8 mouse cellular contexts compared by ENCODE assay signal in genomic region chr2:61656421-61657411, GRCm38 (mm10). TPM values are rescaled to one million over a fixed set of nuclear protein-coding genes. Genes with fewer than 3 reads are reported as not detected.
DNase-seq lines count a peak whose midpoint lies in the region; ATAC-seq and TF ChIP-seq lines count a peak whose summit lies in the region.

No protein-coding gene starts in this region.

- H3K9ac ChIP-seq in forebrain, embryonic 13.5 days = peak overlapping the region; percentile 85
- H3K9ac ChIP-seq in liver, embryonic 16.5 days (ENCODE audit: low read depth, low read length) = peak overlapping the region; percentile 41; the same call in 1 of the 2 replicates
- peak overlapping the region; percentile 77 for H3K9ac ChIP-seq in neural tube, embryonic 15.5 days (replicated peaks)

- no peaks in the 10 kb centered on the region for H3K36me3 ChIP-seq in forebrain, embryonic 13.5 days (ENCODE audit: poor library complexity, severe bottlenecking)
- no peaks in the 10 kb centered on the region for H3K36me3 ChIP-seq in liver, embryonic 16.5 days (ENCODE audit: control insufficient read depth, insufficient read depth)
- no peaks in the 10 kb centered on the region for H3K36me3 ChIP-seq in neural tube, embryonic 15.5 days
- H3K36me3 ChIP-seq in thymus, adult 2 months (ENCODE audit: control insufficient read depth, insufficient read depth, low read length) = peaks cover 11% of the 10 kb centered on the region

- TF ChIP-seq CTCF in thymus, adult 2 months (IDR thresholded peaks at IDR 0.05; ENCODE audit: borderline replicate concordance, control insufficient read depth, extremely low read depth, insufficient read depth, low read length, poor library complexity) = no peak

- TF ChIP-seq POLR2A in thymus, adult 2 months (IDR thresholded peaks at IDR 0.05; ENCODE audit: control insufficient read depth, extremely low read depth, insufficient read depth, low read length, poor library complexity) = no peak

- peaks cover 22% of the 10 kb centered on the region for H3K4me1 ChIP-seq in forebrain, embryonic 13.5 days
- no peaks in the 10 kb centered on the region; the same call in none of the 2 replicates for H3K4me1 ChIP-seq in liver, embryonic 16.5 days (ENCODE audit: control insufficient read depth, low read depth, low read length)
- peaks cover 8% of the 10 kb centered on the region; the same call in 1 of the 2 replicates for H3K4me1 ChIP-seq in neural tube, embryonic 15.5 days
- H3K4me1 ChIP-seq in thymus, adult 2 months (replicated peaks; ENCODE audit: control insufficient read depth, insufficient read depth, low read length) = peaks cover 11% of the 10 kb centered on the region

- no peaks in the 10 kb centered on the region for H3K27me3 ChIP-seq in forebrain, embryonic 13.5 days
- peaks cover 23% of the 10 kb centered on the region for H3K27me3 ChIP-seq in liver, embryonic 16.5 days (ENCODE audit: control insufficient read depth, insufficient read depth, low read depth, low read length)
- H3K27me3 ChIP-seq in neural tube, embryonic 15.5 days (replicated peaks) = 0 out of 2 replicates have a peak, but pooled peaks cover 3% of the 10 kb centered on the region
- peaks cover 7% of the 10 kb centered on the region for H3K27me3 ChIP-seq in thymus, adult 2 months (ENCODE audit: control insufficient read depth, insufficient read depth, low read length)

- peak overlapping the region; percentile 99 for H3K27ac ChIP-seq in forebrain, embryonic 13.5 days
- no peak overlapping the region for H3K27ac ChIP-seq in liver, embryonic 16.5 days (ENCODE audit: low read length)
- H3K27ac ChIP-seq in neural tube, embryonic 15.5 days (replicated peaks) = peak overlapping the region; percentile 92
- H3K27ac ChIP-seq in thymus, adult 2 months (ENCODE audit: control insufficient read depth, insufficient read depth, low read length) = no peak overlapping the region

- no peaks in the 10 kb centered on the region for H3K9me3 ChIP-seq in forebrain, embryonic 13.5 days (replicated peaks)
- no peaks in the 10 kb centered on the region for H3K9me3 ChIP-seq in liver, embryonic 16.5 days (replicated peaks; ENCODE audit: control insufficient read depth, low read length)
- H3K9me3 ChIP-seq in neural tube, embryonic 15.5 days (replicated peaks) = no peaks in the 10 kb centered on the region

- H3K4me3 ChIP-seq in forebrain, embryonic 13.5 days = peak overlapping the region; percentile 56
- peak overlapping the region; percentile 58 for H3K4me3 ChIP-seq in liver, embryonic 16.5 days (ENCODE audit: low read depth, low read length)
- H3K4me3 ChIP-seq in neural tube, embryonic 15.5 days (replicated peaks) = peak overlapping the region; percentile 66
- H3K4me3 ChIP-seq in thymus, adult 2 months (ENCODE audit: control insufficient read depth, insufficient read depth, low read length) = peak overlapping the region; percentile 37

- peak overlapping the region; percentile 86 for H3K4me2 ChIP-seq in forebrain, embryonic 13.5 days
- peak overlapping the region; percentile 87 for H3K4me2 ChIP-seq in liver, embryonic 16.5 days (ENCODE audit: low read depth, low read length)
- peak overlapping the region; percentile 95 for H3K4me2 ChIP-seq in neural tube, embryonic 15.5 days

- WGBS in forebrain, embryonic 13.5 days = under 1% methylated on average over 75 of the region's 85 CpGs
- 2% methylated on average over 83 of the region's 85 CpGs for WGBS in liver, embryonic 16.5 days (ENCODE audit: insufficient replicate concordance)
- under 1% methylated on average over 70 of the region's 85 CpGs for WGBS in neural tube, embryonic 15.5 days
- 6% methylated on average over 85 of the region's 85 CpGs for whole genome bisulfite sequencing in thymus, adult 2 months

- ATAC-seq in forebrain, embryonic 13.5 days = peak; percentile 92
- peak; percentile 67 for ATAC-seq in liver, embryonic 16.5 days (ENCODE audit: low read depth)
- peak; percentile 94 for ATAC-seq in neural tube, embryonic 15.5 days (ENCODE audit: low FRiP score)

- intact Hi-C loops in heart, postnatal 36 days (cut with DNase I) = loop anchor here (5.0 kb wide), 1 partner anchor 156 kb away; no protein-coding TSS in a partner anchor

- peak; percentile 63 for DNase-seq in MN1 (ENCODE audit: low spot score)
- DNase-seq in cerebellum, adult 11 months = peak; percentile 74
- peak; percentile 32 to 49 for DNase-seq in heart, postnatal 36 days
- peak; percentile 93 to 95 for DNase-seq in layer of hippocampus, adult 18-20 months (ENCODE audit: low spot score in 2 of 2)
- DNase-seq in thymus, adult 2 months = peak; percentile 45

RNA-seq across cellular contexts. Expression of gene Psmd14, which starts 54.8 kb away (rescaled TPM):
- polyA plus RNA-seq in forebrain, embryonic 13.5 days (2015; fragmentation: Nextera tagmentation; extraction: Ambion mirVana) = 284 and 297 TPM in 2 replicates
- 10 to 100 TPM; 55.6 to 55.9 TPM for total RNA-seq in heart, postnatal 36 days (2021)
- total RNA-seq in layer of hippocampus, adult 18-20 months (2021) = 100 to 1,000 TPM; 108 to 110 TPM
- polyA plus RNA-seq in liver, embryonic 16.5 days (2015; fragmentation: Nextera tagmentation; extraction: Ambion mirVana) = 88.3 and 101 TPM in 2 replicates
- polyA plus RNA-seq in neural tube, embryonic 15.5 days (2015; fragmentation: Nextera tagmentation; extraction: Ambion mirVana) = 189 and 190 TPM in 2 replicates
- polyA plus RNA-seq in thymus, adult 2 months (2012; rRNA removed) = 24.8 and 26.7 TPM in 2 replicates

Comparison
In these comparisons a context has a peak if more than half of its experiments do, and no peak if none do; other contexts are left out.
1. DNase-seq: peak in every context shown above with its lines; median percentile 94 in layer of hippocampus, adult 18-20 months; 74 in cerebellum, adult 11 months; 63 in MN1; 45 in thymus, adult 2 months; 40 in heart, postnatal 36 days.
2. H3K27ac ChIP-seq: peak in forebrain, embryonic 13.5 days (single experiment) and neural tube, embryonic 15.5 days (single experiment); none in liver, embryonic 16.5 days (single experiment) and thymus, adult 2 months (single experiment).
3. Peak in every context shown above with its lines, with median percentiles within 50 percentile points of each other: ATAC-seq, H3K4me2 ChIP-seq, H3K4me3 ChIP-seq and H3K9ac ChIP-seq.